Mouse (Mus musculus) CH12.LX (cell line): ENCODE data around the gene Fbxw10. TPM values are rescaled to one million over a fixed set of nuclear protein-coding genes. Genes with fewer than 3 reads are reported as not detected.
A peak's percentile ranks its signal among the peaks of the same experiment; 100 is the strongest.

Source experiments
- DNase-seq: peaks from one replicate; pipeline ENCODE4 v3.0.0-alpha.2; 2013; ENCODE audit errors: extremely low read depth
- H3K27ac ChIP-seq: 2 replicates; pipeline ENCODE4 v1.5.1; 2012; ENCODE audit warnings: low read depth, mild to moderate bottlenecking, control low read depth, moderate library complexity; ENCODE audit not compliant: insufficient read depth
- H3K27me3 ChIP-seq: replicated peaks from 2 replicates; pipeline ENCODE3; 2012; ENCODE audit warnings: inconsistent platforms
- H3K36me3 ChIP-seq, 2 experiments: replicated peaks in 1 of 2; 2 replicates each; pipeline versions ENCODE3 to v1.6.1; 2012; ENCODE audit warnings: inconsistent platforms in 1 of 2, low read length in 1 of 2, mild to moderate bottlenecking in 1 of 2, mixed read lengths in 1 of 2, moderate library complexity in 1 of 2; ENCODE audit not compliant: control insufficient read depth in 1 of 2, insufficient read depth in 1 of 2
- H3K4me1 ChIP-seq, 2 experiments: 2 replicates each; pipeline ENCODE4 v1.6.1; 2012; ENCODE audit warnings: inconsistent platforms in 1 of 2, moderate library complexity in 1 of 2; ENCODE audit not compliant: insufficient read depth in 2 of 2, control insufficient read depth in 1 of 2
- H3K4me2 ChIP-seq: 2 replicates; pipeline ENCODE4 v1.6.1; 2012; ENCODE audit warnings: low read depth, mild to moderate bottlenecking, control low read depth; ENCODE audit not compliant: poor library complexity, insufficient read depth, severe bottlenecking
- H3K4me3 ChIP-seq, 3 experiments: fragments of 150-350 bp in 1 of 3; sonication (generic) in 1 of 3; replicated peaks in 1 of 3; 2 replicates each; pipeline versions ENCODE3 to v1.5.1; 2011 to 2012; ENCODE audit warnings: low read depth in 2 of 3, low read length in 2 of 3, mild to moderate bottlenecking in 2 of 3, moderate library complexity in 2 of 3, control low read depth in 1 of 3, improper control_type of control experiment in 1 of 3, inconsistent platforms in 1 of 3, mixed read lengths in 1 of 3; ENCODE audit not compliant: poor library complexity in 1 of 3
- H3K79me2 ChIP-seq: replicated peaks from 2 replicates; pipeline ENCODE4 v1.6.1; 2012; ENCODE audit warnings: mild to moderate bottlenecking, moderate library complexity; ENCODE audit not compliant: control insufficient read depth, poor library complexity, insufficient read depth, severe bottlenecking; ENCODE audit errors: extremely low read depth
- H3K9ac ChIP-seq: 2 replicates; pipeline ENCODE4 v1.6.1; 2012; ENCODE audit warnings: low read depth, mild to moderate bottlenecking, control low read depth, moderate library complexity; ENCODE audit not compliant: insufficient read depth
- H3K9me3 ChIP-seq: replicated peaks from 2 replicates; pipeline ENCODE3; 2012; ENCODE audit warnings: low read length, inconsistent platforms, mixed read lengths
- CHD1 ChIP-seq: IDR thresholded peaks from 2 replicates; pipeline ENCODE4 v1.6.1; 2012; ENCODE audit warnings: low read depth, low read length, improper control_type of control experiment, inconsistent platforms
- EP300 ChIP-seq: IDR thresholded peaks from 2 replicates; pipeline ENCODE4 v1.6.1; 2011; ENCODE audit warnings: low read length, improper control_type of control experiment
- JUN ChIP-seq: IDR thresholded peaks from 2 replicates; pipeline ENCODE4 v1.6.1; 2011; ENCODE audit warnings: low read depth, mild to moderate bottlenecking, low read length, improper control_type of control experiment, moderate library complexity; ENCODE audit not compliant: insufficient read depth
- MAFK ChIP-seq: IDR thresholded peaks from 2 replicates; pipeline ENCODE4 v1.6.1; 2011; ENCODE audit warnings: low read length, improper control_type of control experiment; ENCODE audit not compliant: insufficient replicate concordance
- MXI1 ChIP-seq: IDR thresholded peaks from 2 replicates; pipeline ENCODE4 v1.6.1; 2011; ENCODE audit warnings: mild to moderate bottlenecking, low read depth, low read length, improper control_type of control experiment
- SIN3A ChIP-seq: IDR thresholded peaks from 2 replicates; pipeline ENCODE4 v1.6.1; 2012; ENCODE audit warnings: low read length, improper control_type of control experiment, inconsistent platforms
- UBTF ChIP-seq: IDR thresholded peaks from 2 replicates; pipeline ENCODE4 v1.6.1; 2012; ENCODE audit warnings: low read depth, mild to moderate bottlenecking, inconsistent platforms, low read length, improper control_type of control experiment, moderate library complexity
- ZKSCAN1 ChIP-seq: IDR thresholded peaks from 2 replicates; pipeline ENCODE4 v1.6.1; 2012; ENCODE audit warnings: low read depth, inconsistent platforms, low read length, improper control_type of control experiment, borderline replicate concordance
- ZMIZ1 ChIP-seq: IDR thresholded peaks from 2 replicates; pipeline ENCODE4 v1.6.1; 2012; ENCODE audit warnings: low read depth, mild to moderate bottlenecking, inconsistent platforms, low read length, improper control_type of control experiment
- dilution Hi-C: fragments of 300-500 bp; cut with MboI; formaldehyde crosslinking; loops from 2 replicates; pipeline ENCODE4 v1.14.3; 2020; ENCODE audit warnings: low sequenced_read_pairs; ENCODE audit not compliant: extremely low pct_unique_long_range_greater_than_20kb, extremely low pct_ligation_motif_present
- in situ Hi-C: fragments of 300-500 bp; cut with MboI; formaldehyde crosslinking; loops from 3 replicates; pipeline ENCODE4 v1.14.3; 2019; ENCODE audit warnings: low sequenced_read_pairs, low pct_ligation_motif_present, low pct_unique_long_range_greater_than_20kb, mixed read lengths
- polyA plus RNA-seq: library from polyadenylated mRNA; unstranded; fragments of >175 nt; gene quantifications from 2 replicates; pipeline ENCODE4 v1.2.1, GENCODE M21; 2012; ENCODE audit warnings: low read depth; ENCODE audit not compliant: insufficient read length
- total RNA-seq, 2 experiments: library from RNA; depleted of rRNA; stranded (reverse); fragments of 300-350 nt in 1 of 2; fragments of >200 nt in 1 of 2; gene quantifications; 2 replicates each; pipeline ENCODE4 v1.2.3; 2012 to 2014

The Fbxw10 gene
- total and polyA plus RNA-seq, 3 experiments = 0.59 to 1.4 (median 0.78) TPM

DNA sequence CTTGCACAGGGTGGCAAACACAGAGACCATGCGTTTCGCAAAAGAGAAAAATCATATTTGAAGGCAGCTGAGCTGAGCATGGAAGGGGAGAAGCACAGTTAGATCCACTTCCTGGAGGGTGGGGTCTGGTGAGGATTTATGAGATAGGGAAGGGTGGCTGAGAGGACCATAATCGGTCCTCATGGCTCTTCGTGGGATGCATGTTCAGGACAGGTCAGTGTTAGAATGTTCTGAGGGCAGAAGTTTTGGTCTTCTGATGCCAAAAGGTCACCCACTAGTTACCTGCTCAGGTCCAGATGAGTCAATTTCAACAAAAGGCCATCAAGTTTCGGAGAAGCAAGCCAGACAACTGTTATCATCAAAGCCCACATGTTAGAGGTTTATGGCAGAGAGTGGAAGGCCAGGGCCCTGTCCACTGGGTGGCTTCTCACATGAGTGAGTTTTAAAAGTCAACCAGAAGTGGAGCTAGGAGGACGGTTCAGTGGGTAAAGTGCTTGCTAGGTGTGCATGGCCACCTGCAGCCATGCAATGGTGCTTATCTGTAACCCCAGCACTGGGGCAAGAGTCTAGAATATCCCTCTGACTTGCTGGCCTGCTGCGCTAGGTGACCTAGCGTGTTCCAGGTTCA is 27.7 kb upstream of the Fbxw10 start:
- dilution Hi-C loops (no loop called here), in situ Hi-C loops (no loop called here)
- no peaks in the 10 kb centered on the region for H3K9me3 ChIP-seq
- no peak overlapping the region for H3K27ac ChIP-seq
- TF ChIP-seq EP300 (no peak), ZMIZ1 (no peak), ZKSCAN1 (no peak), MAFK (no peak), SIN3A (no peak), JUN (no peak), CHD1 (no peak)
- H3K4me2 ChIP-seq = no peak overlapping the region
- no peaks in the 10 kb centered on the region for H3K36me3 ChIP-seq
- H3K27me3 ChIP-seq = peaks cover 2% of the 10 kb centered on the region
- no peak overlapping the region for H3K9ac ChIP-seq
- H3K79me2 ChIP-seq = no peaks in the 10 kb centered on the region
- DNase-seq = no peak
- no peak overlapping the region for H3K4me3 ChIP-seq
- H3K4me1 ChIP-seq = peaks cover 4 to 22% of the 10 kb centered on the region in 2 experiments

DNA sequence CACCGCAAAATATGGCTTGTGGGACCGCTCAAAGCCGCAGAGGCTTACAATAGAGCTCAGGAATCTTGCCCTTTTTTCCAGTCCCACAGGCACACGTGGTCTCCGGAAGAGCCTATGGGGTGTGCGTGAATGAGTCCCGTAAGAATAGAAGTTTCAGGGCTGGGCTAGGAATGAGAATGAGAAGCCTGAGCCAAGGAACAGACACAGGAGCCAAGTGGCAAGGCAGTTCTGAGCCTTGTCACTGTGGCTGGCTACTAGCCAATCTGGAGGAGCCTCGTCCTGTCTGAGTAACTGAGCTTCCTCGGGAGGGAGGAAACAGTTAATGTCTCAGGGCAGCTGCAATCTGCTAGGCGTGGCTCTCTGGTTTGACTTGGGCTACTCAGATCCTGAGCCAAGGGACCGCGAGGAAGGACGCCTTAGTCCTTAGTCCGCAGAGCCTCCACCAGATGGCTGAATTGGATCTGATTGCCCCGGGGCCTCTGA is 26.8 kb upstream of the Fbxw10 start, which contains the start of gene Trim16:
TSS of gene Trim16 (plus strand) at position 173 of the 483 bp plus-strand sequence.
- Histone ChIP-seq H3K9me3 (no peaks in the 10 kb centered on the region), H3K27ac (no peak within 1 kb of the TSS), H3K9ac (no peak within 1 kb of the TSS), H3K4me1 (peaks cover 4 to 18% of the 10 kb centered on the region in 2 experiments), H3K4me2 (peak within 1 kb of the TSS; percentile 6; the same call in 1 of the 2 replicates), H3K36me3 (no peaks in the 10 kb centered on the region), H3K79me2 (no peaks in the 10 kb centered on the region), H3K4me3 (no peak within 1 kb of the TSS), H3K27me3 (peaks cover 2% of the 10 kb centered on the region)
- in situ Hi-C loops (no loop called here), dilution Hi-C loops (no loop called here)
- TF ChIP-seq CHD1 (no peak), MAFK (no peak)
- DNase-seq = no peak

DNA sequence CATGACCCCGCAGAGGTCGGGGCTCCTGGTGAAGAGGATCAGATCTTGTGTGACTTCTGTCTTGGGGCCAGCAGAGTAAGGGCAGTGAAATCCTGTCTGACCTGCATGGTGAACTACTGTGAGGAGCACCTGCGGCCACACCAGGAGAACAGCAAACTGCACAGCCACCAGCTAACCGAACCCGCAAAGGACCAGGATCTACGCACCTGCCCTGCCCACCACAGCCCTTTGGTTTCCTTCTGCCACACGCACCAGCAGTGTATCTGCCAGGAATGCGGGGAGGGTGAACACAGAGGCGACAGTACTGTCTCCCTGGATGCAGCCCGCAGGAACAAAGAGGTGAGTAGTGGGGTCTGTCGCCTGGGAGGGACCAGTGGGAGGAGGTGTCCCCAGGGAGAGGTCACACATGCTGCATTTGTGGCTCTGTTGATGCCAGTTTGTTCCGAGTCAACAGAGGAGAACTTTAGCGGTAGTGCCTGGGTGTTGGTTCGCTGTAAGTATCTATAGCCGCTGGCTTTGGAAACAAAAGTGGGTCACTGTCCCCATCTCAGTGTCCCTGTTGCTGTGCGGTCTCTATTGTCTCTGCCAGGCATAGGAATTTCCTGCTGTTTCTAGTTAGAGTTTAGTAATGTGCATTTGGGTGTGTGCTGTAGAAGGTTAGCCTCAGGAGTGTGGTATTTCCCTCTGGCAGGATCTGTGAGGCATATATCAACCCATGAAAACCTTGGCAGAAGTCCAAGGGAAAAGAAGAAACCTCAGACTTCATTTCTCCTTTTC is 26.0 kb upstream of the Fbxw10 start:
- H3K79me2 ChIP-seq = no peaks in the 10 kb centered on the region
- in situ Hi-C loops = no loop called here
- no peak overlapping the region for H3K9ac ChIP-seq
- dilution Hi-C loops = no loop called here
- DNase-seq = no peak
- no peak overlapping the region for H3K27ac ChIP-seq
- no peaks in the 10 kb centered on the region for H3K36me3 ChIP-seq
- peaks cover 4 to 11% of the 10 kb centered on the region in 2 experiments for H3K4me1 ChIP-seq
- peaks cover 2% of the 10 kb centered on the region for H3K27me3 ChIP-seq
- H3K9me3 ChIP-seq = no peaks in the 10 kb centered on the region
- peak overlapping the region; percentile 6; the same call in 1 of the 2 replicates for H3K4me2 ChIP-seq
- TF ChIP-seq UBTF (no peak), MXI1 (0 out of 2 replicates have a peak, but pooled peaks have one; percentile 6)
- H3K4me3 ChIP-seq = no peak overlapping the region
